Mouse (Mus musculus) gastrocnemius, postnatal 36 days (tissue): ENCODE measurements around the gene Scgb1c1. TPM values are rescaled to one million over a fixed set of nuclear protein-coding genes. Genes with fewer than 3 reads are reported as not detected.

Experiments used
- DNase-seq, 2 experiments: peaks; one replicate each; pipeline ENCODE4 v3.0.0; 2022
- intact Hi-C: fragments of 180-260 bp; cut with DNase I; formaldehyde crosslinking; loops from one replicate; pipeline ENCODE4 v1.15.1; 2025
- long read RNA-seq, 2 experiments: library from polyadenylated mRNA; stranded (forward); transcript quantifications; one replicate each; pipeline ENCODE4 v2.0.0; 2021
- total RNA-seq, 2 experiments: library from RNA; stranded (reverse); gene quantifications; 2 replicates each; pipeline ENCODE4 v1.2.3; 2021

Scgb1c1 gene
- total RNA-seq = not detected
- long read RNA-seq, experiment 1 = 0 reads
- long read RNA-seq, experiment 2 = 0 reads

DNA sequence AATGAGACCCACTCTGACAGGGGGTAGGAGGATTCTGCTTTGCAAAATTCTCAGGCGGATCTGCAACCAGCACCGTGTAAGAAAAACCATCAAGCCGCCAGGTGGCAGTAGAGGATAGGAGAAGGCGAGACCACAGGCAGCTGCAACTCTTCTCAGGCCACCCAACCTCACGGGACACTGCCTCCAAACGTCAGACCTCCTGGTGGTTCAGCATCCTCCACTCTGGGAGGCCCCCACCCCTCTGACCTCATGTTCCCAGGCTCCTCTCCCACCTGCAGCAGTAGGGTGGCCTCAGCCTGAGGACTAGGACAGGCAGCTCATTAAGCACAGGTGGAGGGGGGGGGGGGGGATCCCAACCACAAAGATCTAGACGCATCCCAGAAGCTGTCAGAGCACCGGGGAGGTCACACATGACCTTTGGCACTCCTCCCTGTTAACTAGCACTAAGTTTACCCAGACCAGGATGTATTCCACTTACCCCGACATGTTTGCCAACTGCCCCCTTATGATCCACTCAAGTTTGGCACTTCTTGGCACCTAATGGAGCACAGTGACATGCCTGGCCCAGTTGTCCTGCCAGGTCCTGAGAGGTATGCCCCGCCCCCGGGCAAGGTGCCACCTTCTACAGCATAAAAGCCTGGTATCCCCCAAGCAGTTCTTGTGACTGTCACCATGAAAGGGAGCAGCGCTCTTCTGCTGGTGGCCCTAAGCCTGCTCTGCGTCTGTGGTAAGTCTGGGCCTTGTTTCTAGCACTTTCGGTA, at the start of gene Scgb1c1:
Gene Scgb1c1, plus strand, starts transcription at position 643 of the 761 bp plus-strand sequence.
- intact Hi-C loops = loop anchor here (1.0 to 10.0 kb wide), 4 partner anchors 58 to 330 kb away; partner anchors contain the start of gene Rnh1
- peak; percentile 81 to 86 for DNase-seq

DNA sequence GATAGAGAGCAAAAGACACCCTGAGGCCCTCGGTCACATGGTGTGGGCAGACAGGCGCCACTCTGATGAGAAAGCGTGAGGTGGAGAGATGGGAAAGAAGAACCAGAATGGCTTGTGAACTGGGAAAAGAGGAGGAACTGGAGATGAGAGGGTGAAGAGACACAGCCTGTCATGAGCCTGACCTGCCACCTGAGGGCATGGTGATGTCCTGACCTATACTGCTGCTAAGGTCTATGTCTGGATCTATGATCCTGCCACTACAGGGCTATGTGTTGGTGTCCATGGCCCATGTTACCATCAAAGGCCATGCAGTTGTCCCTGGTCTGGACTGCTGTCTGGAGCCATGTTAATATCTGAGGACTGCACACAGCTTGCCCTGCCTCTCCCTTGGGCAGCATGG, 47.7 kb upstream of the Scgb1c1 start:
- intact Hi-C loops = no loop called here
- DNase-seq = no peak

DNA sequence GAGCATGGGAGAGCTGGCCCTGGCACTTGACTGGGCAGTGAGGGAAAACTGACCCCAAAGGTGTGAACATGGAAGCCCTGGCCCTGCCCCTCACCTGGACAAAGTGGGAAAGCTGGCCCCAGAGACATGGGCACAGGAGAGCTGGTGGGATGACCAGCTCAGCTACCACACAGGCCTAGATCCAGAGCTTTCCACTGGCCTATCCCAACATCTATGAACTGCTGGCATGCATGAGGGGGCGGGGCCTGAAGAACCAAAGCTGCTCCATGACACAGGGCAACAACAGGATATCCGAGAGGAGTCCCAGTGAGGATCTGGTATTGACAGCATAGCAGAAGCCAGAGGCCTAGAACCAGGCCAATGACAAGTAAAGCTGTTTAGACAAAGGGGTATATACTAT, 47.1 kb upstream of the Scgb1c1 start:
- no peak for DNase-seq
- intact Hi-C loops = no loop called here

DNA sequence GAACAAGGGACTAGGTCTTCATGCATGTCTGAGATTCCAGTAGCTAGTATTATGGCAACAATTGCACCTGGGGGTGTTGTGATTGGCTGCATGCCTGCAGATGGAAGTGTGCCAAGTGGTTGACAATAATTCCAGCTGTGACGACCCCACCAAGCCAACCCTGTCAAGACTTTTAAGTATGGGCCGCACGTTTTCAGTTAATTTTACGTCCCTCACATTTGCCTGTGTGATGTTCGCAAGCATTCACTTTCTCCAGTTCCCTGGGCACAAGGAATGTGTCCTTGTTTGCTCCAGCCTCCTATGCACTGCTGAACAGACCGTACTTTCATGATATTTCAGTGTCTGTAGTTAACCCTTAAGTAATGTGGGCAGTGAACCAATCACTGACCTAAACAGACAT, 42.7 kb upstream of the Scgb1c1 start:
- intact Hi-C loops = no loop called here
- no peak for DNase-seq

DNA sequence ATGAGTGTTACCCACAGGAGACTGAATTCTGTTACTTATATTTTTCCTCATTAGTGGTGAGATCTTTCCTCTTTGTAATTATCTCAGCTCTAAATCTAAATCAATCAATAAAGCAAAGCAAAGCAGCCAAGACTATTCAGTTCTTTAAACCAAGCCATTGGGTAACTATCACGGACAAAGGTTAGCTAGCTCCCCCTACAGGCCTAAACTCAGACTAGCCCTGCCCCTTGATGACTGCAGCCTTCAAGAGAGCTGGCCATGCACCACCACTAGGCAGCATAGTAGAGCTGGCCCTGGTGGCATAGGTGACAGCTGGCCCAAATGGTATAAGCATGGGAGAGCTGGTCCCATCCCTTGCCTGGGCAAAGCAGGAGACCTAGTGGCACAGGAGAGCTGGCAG, 39.6 kb upstream of the Scgb1c1 start:
- intact Hi-C loops = no loop called here
- DNase-seq = no peak

DNA sequence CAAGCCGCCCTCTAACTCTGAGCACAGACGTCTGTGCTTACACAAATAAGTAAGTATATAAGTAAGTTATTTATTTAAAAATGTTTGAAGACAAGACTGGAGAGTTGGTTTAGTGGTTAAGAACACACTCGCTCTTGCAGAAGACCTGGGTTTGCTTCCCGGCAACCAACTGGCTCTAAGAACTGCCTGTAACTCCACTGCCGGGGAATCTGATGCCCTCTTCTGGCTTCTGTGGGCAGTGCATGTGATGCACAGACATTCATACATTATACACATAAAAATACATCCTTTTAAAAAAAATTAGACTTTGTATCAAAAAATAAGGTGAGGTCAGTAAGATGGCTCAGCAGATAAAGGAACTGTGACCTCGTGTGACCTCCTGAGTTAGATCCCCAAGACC, 34.9 kb upstream of the Scgb1c1 start:
- DNase-seq = no peak
- intact Hi-C loops = no loop called here

DNA sequence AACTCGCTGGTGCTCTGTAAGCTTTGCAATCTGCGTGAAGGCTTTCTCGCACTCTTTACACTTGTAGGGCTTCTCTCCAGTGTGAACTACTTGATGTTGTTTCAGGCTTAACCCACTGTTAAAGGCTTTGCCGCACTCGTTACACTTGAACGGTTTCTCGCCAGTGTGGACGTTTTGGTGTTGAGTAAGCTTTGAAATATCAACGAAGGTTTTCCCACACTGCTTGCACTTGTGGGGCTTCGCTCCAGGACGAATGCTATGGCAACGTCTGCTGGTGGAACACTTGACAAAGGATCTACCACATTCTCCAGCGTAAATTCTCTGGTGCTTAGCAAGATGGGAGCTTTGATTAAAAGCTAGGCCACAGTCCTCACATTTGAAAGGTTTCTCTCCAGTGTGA, 33.6 kb upstream of the Scgb1c1 start:
- no peak for DNase-seq
- intact Hi-C loops = no loop called here

DNA sequence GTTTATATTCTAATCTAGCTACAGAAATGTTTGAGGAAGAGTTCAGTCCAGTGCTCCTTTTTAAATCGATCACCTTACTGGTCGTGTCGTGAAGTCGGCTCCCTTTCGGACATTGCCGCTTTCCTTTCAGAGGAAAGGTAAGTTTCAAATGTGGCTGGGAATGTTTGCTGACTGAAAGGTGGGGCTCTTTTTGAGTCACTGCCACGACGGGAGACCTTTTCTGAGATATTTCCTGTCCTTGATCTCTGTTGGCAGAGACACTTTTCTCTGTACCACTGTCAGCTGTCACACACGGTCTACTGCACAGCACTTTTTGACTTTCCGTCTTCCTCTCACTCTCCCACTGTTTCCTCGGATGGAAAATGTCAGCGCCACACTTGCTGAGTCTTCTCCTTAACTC, 32.5 kb upstream of the Scgb1c1 start:
- DNase-seq = no peak
- intact Hi-C loops = no loop called here

DNA sequence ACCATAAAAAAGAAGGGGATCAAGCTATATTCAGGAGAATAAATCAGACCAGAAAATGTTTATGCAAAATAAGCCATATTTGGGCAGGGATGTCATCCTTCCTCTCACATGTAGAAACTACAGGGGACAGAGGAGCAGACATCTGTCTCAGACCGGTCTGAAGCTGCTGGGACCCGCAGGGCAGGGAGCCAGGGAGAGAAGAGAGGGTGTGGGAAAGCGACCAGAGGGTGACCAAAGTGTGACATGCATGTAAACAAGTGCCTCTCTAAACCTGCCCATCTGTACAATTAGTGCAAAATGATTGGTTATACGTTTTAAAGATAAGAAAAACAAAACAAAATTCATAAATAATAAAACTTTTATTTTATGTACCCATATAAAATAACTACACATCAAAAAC, 25.2 kb upstream of the Scgb1c1 start:
- no peak for DNase-seq
- intact Hi-C loops = no loop called here

DNA sequence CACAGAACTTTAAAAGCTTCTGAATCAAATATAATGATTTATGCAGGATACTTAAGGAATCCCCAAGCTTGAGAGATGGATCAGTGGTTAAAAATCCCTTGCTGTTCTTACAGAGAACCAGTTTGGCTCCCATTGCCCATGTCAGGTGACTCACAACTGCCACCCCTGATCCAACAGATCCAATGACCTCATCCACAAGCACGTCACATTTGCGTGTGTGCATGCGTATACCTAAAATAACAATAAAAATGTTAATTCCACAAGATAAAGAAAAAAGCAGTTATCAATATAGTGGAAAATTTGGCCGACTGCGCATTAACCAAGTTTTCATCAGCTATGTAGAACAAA, 24.1 kb upstream of the Scgb1c1 start:
- DNase-seq = no peak
- intact Hi-C loops = no loop called here

DNA sequence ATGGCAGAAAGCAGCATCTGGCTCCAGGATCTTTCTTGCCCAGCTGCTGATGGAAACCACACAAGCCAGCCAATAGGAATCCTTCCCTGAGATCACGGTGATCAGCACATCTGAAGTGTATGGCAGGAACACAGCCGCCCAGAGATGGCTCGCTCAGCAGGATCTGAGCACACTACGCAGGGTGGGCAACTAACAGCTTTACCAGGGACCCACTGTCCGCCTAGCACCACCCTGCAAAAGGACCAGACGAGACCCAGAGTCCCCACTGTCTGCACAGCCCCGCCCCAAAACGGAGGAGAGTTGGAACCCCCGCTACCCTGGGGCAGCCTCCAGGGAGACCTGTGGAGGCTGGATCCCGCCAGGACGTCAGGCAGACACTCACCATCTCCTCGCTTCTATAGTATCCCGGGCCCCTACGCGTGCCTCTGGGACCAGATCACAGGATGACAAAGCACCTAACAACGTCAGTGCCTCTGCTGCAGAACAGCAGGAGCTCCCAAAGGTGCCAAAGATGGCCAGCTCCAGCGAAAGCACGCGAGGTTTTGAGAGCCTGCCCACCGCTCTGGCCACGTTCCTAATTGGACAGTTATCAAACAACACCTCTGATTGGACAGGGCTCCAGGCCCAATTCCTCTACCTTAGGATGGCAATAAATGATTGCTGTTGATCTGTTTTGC, 23.6 kb upstream of the Scgb1c1 start, which contains the start of gene Zfp941:
Gene Zfp941, minus strand, starts transcription at position 526 of the 677 bp plus-strand sequence.
- no peak for DNase-seq
- intact Hi-C loops = no loop called here

DNA sequence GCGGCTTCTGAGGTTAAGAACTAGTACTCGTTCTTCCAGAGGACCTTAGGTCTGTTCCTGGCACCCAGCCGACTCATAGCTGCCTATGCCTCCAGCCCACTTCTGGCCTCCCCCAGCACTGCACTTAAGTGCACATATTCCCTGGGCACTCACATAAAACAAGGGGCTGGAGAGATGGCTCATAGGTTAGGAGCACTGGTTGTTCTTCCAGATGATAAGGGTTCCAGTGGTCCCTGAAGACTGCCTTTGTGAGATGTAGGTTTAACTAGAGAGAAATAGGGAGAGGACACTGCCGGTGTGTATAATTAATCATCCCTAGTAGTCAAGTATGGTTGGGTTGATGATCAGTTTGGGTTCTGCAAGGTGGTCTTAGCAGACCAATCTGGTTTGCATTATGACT, 22.6 kb upstream of the Scgb1c1 start:
- no peak for DNase-seq
- intact Hi-C loops = no loop called here

DNA sequence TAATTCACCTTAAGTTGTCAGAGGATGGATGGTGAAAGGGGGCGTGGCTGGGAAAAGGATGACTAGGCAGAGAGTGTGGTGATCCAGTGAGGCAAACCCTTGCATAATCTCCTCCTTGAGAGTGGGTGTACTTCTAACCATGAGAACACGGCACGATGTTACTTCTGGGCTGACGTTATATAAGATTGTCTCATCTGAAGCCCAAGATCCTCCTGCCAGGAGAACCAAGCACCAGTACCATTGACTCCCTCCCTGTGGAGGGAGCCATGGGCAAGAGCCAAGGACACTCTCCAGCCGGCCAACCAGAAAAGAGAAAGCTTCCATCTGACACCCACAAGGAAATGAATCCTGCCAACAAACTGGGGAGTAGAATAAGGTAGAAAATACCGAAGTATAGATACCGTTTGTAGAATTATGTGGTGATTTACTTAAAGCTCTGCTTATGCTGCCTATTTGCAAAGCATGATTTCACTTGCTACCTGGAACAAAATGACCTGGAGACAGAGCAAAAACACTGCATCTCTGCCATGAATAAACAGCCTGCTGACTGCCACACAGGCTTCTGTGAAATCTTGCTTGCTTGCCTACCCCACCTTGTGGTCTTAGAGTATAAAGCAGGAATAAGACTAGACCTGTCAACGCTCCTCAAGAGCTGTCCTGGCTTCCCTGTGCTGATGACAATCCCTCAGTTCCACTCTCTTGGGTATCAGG, 17.0 kb upstream of the Scgb1c1 start:
- intact Hi-C loops = no loop called here
- no peak for DNase-seq

DNA sequence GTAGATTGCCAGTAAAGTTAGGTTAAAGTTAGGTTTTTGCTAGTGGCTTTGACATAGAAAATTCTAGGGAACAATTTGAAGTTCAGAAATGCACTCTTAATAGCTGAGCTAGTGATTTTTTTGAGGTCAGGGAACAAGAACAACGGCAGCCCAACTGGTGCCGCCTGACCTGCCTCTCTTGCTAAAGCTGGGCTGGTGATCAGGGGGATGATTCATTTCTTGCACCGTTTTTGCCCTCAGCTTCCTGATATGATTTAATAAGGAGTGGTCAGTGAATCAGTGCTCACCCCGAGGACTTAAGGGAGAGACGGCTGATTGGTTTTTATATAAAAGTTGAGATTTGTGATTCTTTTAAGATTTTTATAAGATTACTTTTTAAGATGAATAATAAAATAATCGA, 13.9 kb upstream of the Scgb1c1 start:
- intact Hi-C loops = no loop called here
- DNase-seq = no peak

DNA sequence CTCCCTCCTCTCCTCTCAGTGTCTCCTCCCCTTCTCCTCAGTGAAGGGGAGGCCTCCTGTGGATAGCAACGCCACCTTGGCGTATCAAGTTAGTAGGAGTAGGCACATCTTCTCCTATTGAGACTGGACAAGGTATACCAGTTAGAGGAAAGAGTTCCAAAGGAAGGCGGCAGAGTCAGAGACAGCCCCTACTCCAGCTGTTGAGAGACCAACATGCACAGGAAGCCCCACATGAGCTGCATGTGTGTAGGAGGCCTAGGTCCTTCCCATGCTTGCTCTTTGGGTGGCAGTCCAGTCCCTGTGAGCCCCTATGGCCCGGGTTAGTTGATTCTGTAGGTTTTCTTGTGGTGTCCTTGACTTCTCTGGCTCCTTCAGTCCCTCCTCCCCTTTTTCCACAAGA, 12.0 kb upstream of the Scgb1c1 start:
- intact Hi-C loops = no loop called here
- no peak for DNase-seq

DNA sequence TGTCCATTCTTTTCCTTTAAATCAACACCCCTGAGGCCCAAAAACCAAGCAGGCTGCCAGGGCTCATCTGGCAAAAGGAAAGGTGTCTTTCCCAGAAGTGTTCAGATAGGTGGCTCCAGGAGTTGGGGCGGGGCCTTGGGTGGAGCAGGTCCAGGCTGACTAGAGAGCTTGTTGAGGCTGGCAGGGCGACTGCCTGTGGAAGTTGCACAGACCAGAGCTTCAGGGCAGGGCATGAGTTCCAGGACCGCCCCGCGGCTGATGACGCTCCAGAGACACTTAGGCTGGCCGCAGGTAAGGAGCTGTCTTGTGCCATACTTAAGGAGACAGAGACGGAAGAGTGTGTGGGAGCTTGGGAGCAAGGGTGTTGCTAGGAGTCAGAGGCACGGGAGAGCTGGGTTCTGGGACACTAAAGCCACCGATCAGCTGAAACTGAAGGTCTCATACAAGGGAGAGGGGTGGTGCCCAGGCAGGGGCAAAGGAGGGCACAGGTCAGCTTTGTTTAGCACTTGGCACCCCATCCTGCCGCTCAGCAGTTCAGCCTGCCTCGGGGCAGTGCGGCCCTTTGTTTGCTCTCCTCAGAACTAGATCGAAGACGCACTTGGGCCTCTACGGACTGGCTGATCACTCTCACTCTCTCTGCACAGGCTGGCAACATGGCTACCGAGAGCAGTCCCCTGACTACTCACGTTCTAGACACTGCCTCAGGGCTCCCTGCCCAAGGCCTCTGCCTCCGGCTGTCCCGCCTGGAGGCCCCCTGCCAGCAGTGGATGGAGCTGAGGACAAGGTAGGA, 10.2 kb upstream of the Scgb1c1 start, which contains the start of gene Urah:
Gene Urah, plus strand, starts transcription at position 51 of the 790 bp plus-strand sequence.
- intact Hi-C loops = no loop called here
- DNase-seq = no peak

DNA sequence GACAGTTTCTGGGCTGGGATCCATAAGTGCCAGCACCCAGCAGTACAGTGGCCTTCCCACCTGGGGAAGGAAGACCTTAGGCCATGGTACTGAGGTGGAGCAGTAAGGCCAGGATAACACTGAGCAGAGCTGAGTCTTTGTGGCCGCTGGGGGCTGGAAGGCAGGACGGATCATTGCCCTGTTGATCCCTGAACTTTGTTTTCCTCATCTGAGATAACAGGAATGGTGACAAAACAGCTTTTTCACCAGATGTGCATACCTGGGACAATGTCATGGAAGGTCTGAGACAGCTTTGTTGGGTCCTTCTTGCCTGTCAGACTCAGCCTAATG, 9.6 kb upstream of the Scgb1c1 start:
- DNase-seq = no peak
- intact Hi-C loops = no loop called here

DNA sequence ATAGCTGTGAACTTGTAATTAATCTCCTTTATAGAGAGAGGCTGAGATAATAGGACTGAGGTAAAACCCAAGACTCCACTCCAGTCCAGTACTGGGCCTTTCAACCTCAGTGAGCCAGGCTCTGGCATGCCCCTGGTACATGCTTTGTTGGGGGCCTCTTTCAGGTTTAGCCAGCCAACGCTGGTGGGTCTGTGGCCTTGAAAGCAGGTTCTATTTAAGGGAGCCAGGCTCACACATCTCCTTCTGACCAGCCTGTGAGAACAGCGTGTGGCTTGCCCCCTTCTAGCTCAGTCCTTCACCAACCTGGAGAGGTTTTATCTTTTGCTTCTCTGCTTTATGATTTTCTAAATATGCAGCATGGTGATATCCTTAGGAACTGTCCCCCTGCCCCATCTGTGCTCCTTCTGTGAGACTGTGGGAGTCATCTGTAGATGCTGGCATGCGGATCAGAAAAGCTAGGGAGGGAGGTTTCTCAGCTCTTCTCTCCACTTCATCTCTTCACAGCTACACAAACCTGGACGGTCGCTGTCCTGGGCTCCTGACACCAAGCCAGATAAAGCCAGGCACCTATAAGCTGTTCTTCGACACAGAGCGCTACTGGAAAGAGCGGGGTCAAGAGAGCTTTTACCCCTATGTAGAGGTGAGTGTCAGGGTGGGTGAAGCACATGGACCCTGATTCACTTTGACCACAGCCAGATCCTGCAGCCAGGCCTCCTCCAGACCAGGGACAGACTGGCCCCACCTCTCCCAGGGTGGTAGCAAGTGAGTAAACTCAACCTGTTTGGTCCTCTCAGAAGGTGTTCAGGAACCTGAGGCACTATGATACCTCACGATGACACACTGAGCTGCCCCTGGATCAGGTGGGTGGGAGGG, 8.9 kb upstream of the Scgb1c1 start:
- intact Hi-C loops = no loop called here
- no peak for DNase-seq

DNA sequence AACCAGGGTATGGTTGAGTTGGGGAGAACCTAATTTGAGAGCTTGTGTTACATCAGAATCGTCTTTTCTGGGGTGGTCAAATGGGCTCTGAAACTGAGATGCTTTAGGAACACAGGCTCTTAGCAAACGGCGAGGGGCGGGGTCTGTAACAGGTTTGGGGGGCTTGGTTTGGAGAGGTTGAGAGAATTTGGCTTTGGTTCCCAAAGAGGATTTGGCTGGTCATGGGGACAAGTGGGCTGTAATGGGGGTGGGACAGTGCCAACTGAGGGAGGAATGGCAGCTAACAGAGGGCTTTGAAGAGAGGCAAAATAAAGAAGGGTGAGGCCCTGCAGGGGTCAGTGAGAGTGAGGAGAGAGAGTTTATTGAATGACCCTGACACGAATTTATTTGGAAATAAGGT, 5.8 kb upstream of the Scgb1c1 start:
- DNase-seq = no peak
- intact Hi-C loops = no loop called here
